Mouse (Mus musculus): ENCODE measurements around the gene AC153137.1.

GRCm38 (mm10) chr1:30938392-30938791 is 39.4 kb downstream of the AC153137.1 start:
- TF ChIP-seq CHD2 (IDR thresholded peaks at IDR 0.05; ENCODE audit: low read depth, low read length) (no peak), ZNF384 (IDR thresholded peaks at IDR 0.05; ENCODE audit: low read depth, low read length) (no peak), MAFK (IDR thresholded peaks at IDR 0.05; ENCODE audit: insufficient read depth, low read depth, low read length) (no peak), HCFC1 (IDR thresholded peaks at IDR 0.05; ENCODE audit: borderline replicate concordance, insufficient read depth, low read length) (no peak)

Data from ES-E14 (cell line).